Mouse (Mus musculus): ENCODE measurements around the gene Brd3os. TPM values are rescaled to one million over a fixed set of nuclear protein-coding genes. Genes with fewer than 3 reads are reported as not detected.

Brd3os gene
- total RNA-seq, 2 experiments from 2014 or later: 1.1 to 2.1 TPM

DNA sequence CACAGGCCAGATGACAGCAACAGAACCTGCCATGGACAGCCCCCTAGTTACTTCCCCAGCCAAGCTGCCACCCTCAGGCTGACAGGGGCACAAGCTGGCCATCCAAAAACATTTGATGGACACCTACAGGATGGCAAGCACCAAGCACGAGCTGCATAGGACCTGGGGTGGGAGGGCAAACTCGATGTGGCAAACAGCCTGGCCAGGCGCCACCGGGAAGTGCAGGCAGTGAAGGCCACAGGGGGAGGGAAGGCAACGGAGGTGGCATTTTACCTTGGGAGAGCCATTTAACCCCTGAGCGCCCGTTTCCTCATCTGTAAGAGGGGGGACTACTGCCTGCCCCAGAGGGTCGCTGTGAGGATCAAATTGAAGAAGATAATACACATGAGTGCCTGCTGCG lies 18.5 kb downstream of the Brd3os start:
- DNase-seq: no peak
- intact Hi-C loops (cut with DNase I): no loop called here

GRCm38 (mm10) chr2:27461881-27462660 lies 19.9 kb downstream of the Brd3os start:
- no peak for DNase-seq
- intact Hi-C loops (cut with DNase I): no loop called here

DNA sequence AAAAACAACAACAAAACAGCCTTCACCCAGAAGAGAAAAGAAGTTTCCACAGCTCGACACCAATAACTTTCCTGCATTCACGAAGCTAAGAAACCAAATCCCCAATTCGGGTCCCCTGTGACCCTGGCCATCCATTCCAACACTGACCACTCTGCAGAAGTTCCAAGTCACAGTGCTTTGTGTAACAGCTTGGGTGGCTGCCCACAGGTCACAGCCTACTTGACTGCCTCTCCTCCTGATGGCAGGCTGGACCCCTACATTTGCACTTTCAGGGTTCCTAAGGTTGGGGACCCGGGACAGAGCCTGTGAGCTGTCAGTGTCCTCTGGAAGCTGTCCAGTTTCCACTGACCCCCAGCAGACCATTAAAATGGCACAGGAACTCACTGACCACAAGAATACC lies 20.8 kb downstream of the Brd3os start:
- no peak for DNase-seq
- intact Hi-C loops (cut with DNase I): no loop called here

DNA sequence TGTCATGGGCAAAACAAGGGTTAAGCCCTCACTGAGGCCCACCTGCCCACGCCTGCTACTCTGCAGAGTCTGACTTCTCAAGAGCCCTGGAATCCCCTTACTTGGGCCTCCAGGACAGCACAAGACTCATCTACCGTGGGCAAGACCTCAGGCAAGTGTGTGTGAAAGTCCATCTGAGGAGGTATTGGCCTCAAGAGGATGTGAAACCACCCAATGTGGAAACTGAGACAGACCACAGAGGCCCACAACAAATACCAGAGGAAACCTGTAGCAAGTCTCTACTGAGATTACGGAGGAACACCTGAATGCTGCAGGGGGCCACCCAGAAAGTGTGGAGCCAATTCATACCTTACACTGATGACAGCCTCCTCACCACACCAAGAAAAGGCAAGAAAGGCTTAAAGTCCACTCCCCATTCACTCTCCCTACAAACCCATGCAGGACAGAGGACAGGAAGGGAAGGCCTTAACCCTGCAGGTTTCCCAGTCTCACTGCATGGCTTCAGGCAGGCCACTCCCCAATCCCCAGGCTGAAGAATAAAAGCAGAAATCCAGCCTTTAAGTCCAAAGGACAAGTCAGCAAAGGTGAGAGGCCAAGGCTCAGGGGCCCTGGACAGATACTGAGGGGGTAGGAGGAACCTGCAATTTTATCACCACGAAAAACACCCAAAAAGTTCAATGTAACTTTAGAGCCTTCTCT lies 27.3 kb downstream of the Brd3os start:
- intact Hi-C loops (cut with DNase I): no loop called here
- DNase-seq: no peak

DNA sequence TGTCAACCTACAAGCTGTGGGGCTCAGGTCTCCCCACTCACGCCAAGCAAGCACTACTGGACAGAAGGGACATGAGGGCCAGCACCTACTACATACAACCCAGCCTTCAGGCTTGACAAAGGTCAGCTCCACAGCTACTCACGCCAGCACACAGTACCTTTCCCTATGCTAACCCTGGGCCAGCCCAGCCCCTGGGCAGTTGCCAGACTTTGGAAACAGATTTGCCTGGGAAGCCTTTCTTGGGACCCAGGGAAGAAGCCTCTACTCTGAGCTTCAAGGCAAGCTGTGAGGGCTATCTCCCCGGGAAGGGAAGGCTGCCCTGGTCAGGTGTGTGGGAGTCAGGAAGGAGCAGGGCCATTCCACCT lies 27.8 kb downstream of the Brd3os start:
- intact Hi-C loops (cut with DNase I): no loop called here

DNA sequence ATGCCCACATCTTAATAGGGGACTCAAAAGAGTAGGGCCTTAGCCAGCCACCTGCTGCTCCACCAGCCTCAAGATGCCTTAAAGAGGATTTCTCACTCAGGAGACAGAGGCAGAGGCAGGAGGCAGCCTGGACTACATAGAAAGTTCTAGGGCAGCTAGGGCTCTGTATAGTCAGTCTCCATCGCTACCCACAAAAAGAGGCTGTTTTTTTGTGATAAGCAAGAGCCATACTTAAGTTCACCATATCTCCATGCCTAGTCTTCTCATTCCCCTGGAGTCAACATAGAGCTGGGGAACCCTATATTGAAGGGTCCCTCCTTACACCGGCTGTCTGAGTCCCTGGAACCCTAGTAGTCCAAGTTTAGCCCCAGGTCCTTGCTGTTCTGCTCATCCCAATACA lies 28.4 kb downstream of the Brd3os start:
- DNase-seq: no peak
- intact Hi-C loops (cut with DNase I): no loop called here

More for the DNA sequence above, 27.8 kb downstream of the Brd3os start:
- no peak for DNase-seq

DNA sequence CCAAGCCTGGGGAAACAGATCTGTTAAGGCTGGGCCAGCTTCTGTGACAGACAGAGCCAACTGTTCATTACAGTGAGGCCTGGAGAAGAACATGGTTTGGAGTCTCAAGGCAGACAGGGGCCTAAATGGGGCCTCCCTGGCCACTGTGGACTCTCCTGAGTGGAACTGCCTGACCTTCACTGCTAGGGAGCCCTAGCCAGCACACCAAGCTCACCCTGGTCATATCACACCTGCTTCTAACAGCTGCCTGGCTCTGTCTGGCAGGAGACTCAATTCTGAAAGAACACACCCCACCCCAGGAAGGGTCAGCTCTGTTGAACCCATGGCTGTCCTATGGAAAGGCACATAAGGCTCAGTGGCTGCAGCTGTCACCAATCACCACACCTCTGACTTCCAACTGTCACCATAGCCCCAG lies 29.1 kb downstream of the Brd3os start:
- intact Hi-C loops (cut with DNase I): no loop called here
- no peak for DNase-seq

DNA sequence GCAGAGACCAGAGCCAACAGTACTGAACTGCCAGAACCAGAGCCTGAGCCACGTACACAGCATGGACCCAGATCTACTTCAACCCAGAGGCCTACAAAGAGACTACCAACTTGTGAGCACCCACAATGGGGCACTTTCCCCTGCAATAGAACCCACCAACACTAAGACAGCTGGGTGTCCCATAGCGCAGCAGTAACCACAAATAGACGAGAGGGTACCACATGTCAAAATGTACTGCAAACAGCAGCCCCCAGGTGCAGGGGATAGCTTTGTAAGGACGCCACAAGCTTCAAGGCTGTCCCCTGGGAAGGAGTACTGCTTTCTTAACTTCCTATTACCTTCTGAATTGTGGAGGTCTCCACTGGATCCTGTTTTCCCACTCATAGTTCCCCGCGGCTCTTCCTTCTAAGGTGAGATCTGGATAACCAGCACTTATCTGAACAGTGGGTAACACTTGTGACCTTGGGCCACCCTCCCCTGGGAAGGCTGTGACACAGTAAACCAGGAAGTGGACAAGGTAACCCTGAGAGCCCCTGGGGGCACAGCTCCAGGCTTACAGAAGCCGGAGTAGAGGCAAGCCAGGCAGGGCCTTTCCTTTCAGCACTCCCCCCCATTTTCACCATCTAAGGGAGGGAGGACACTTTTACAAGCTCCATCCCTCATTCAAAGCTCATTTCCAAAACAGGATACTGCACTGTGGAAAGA lies 31.1 kb downstream of the Brd3os start:
- DNase-seq: no peak
- intact Hi-C loops (cut with DNase I): no loop called here

DNA sequence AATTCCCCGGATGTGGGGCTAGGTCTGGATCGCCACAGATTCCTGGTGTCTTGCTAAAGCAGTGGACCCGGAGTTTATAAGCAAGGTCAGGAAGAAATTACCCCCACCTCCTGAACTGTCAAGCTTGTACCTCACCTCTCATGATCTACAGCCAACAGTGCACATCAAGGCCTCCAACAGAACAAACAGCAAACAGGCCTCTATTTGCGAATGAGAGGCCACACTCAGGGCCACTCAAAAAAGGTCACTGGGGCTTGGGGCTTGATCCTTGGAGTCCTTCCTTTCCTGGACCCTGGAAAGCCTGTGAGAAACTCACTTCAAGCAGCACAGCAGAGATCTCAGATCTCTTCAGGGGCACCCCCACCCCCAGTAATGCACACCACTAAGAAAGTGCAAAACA lies 31.8 kb downstream of the Brd3os start:
- no peak for DNase-seq
- intact Hi-C loops (cut with DNase I): loop anchor here (2.0 kb wide), 1 partner anchor 41 kb away; the partner anchor contains the start of gene Wdr5

DNA sequence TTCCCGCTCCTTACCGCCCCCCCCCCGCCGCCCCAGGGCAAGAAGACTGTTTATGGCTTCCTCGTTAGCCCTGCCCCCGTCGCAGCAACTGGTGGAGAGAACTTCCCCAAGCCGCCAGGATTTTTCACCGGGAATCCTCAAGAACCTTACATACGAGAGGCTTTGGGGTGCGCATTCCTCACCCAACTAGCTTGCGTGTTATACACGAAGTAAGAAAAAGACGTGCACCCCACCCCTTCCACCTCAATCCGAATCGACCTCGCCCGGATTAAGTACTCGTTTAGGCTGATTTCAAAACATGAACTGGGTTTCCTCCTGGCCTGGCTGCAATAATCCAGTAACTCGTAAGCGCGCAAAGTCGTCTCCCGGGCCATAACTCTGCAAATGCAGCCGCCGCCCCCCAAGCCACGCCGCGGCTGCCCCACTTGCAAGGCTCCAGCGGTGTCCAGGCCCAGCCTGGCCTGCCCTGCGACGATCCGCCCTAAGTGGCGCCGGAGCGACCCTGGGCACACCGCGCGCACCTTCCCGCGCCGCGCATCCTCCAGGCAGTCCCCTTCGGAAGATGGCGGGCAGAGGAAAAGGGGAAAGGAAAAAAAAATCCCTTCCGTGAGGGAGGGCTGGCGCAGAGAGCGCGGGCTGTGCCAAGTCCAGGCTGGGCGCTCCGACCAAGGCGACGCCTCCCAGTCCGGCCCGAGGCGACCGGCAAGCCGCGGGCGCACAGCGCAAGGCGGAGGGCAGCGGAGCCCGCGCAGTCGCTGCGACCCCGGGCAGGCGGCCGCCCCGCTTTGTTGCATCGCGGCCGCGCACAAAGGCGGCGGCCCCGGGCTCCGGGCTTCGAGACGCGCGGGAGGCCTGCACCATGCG lies 32.7 kb downstream of the Brd3os start:
- DNase-seq: peak in 1 of 2 experiments; percentile 60
- intact Hi-C loops (cut with DNase I): loop anchor here (2.0 kb wide), 1 partner anchor 40 kb away; the partner anchor contains the start of gene Wdr5

DNA sequence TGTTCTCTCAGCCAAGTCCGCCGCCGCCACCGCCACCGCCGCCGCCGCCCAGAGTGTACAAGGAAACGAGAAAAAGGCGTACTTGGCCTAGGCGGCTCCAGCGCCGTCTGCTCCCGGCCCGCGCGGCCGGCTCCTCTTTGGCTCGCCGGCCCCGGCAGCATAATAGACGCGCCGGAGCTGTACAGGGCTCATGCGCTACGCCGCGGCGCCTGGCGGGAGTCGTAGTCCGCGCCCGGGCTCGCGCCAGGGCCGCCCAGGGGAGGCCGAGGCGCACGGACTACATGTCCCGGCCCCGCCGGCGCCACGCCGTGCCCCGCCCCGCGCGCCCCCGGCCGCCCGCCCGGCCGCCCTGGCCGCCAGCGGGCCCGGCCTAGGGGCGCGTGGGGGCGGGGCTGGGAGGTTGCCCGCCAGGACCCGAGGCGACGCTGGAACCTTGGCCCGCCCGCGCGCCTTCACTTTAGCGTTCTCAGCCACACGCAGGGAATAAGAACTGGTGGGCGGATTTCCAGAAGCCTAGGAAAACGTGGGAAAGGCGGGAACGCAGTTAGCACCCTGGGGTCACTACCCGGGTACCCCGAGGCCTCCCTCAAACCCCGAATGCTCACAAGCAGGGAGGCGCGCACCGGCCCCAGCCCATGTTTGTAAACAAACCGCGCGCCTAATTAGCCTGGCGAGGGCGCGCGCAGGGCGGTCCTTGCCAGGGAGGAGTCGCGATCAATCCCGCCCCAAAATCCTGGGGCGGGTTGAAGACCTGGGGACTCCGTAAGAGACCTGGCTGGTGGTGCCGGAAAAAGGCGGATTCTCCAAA lies 33.6 kb downstream of the Brd3os start:
- intact Hi-C loops (cut with DNase I): loop anchor here (2.0 kb wide), 2 partner anchors 29 to 39 kb away; partner anchors contain the start of gene Wdr5
- peak; percentile 89 to 90 for DNase-seq

DNA sequence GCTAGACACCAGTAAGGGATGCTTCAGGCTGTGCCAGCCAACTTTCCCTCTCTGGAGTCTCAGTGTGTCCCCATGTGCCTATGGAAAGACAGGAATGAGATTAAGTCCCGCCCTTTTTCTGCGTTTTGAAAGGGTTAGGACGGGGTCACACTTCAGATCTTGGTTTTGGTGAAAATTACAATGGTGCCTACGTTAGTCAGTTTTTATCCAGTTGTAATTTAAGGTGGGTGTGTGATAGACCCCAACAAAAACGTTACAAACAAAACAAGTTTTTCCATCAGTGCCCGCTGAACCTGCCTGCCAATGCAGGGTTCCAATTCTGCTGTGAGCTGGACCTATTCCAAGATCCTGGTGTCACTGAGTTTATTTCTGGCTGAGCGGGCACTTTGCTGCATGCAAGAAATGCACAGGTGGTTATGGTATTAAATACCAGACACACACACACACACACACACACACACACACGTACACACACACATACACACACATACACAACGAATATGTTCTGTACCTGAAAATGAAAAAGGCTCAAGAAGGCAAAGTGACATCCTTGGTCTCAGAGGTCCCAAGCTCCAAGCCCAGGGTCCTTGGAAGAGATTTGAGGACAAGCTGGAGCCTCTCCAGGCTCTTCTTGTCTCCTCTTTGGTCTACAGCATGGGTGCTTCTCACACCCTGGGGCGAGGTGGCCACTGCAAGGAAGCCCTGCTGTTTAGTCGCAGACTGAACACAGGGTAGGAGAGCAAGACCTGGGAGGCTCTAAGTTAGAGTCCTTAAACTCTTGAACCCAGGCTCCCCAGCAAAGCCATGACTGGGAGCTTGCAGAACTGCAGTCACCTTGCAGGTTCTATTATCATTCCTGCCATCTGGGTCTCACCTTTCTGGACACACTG lies 34.4 kb downstream of the Brd3os start:
- no peak for DNase-seq
- intact Hi-C loops (cut with DNase I): loop anchor here (2.0 kb wide), 1 partner anchor 28 kb away; no protein-coding TSS in a partner anchor

DNA sequence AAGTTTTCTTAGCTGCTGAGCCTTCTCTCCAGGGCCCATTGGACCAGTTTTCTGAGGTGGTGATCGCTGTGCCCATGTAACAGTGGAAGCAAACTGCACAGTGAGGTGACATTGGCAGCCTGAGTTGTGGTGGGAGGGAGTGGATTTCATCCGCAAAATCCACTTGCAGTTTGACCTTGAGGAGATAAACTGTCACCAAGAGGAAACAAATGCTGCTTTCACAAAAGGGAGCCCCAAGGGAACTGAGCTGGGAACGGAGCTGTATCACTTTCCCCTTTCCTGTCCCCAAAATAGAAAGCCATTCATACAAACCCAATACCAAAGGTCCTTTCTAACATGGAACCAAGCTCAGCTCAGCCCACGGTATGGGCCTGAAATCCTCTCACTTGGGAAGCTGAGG lies 37.7 kb downstream of the Brd3os start:
- DNase-seq: no peak
- intact Hi-C loops (cut with DNase I): no loop called here

DNA sequence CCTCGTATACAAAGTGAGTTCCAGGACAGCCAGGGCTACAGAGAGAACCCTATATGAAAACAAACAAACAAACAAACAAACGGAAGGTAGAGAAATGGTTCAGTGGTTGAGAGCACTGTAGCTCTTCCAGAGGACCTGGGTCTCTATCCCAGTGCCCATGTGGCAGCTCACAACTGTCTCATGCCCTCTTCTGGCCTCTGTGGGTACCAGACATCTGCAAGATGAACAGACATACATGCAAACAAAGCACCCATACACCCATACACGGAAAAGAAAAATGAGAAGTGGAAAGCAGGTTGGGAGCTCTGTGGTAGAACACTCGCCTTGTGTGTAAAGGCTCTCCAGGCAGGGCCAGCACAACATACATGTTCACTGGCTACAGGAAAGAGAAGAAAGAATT lies 38.2 kb downstream of the Brd3os start:
- intact Hi-C loops (cut with DNase I): no loop called here

DNA sequence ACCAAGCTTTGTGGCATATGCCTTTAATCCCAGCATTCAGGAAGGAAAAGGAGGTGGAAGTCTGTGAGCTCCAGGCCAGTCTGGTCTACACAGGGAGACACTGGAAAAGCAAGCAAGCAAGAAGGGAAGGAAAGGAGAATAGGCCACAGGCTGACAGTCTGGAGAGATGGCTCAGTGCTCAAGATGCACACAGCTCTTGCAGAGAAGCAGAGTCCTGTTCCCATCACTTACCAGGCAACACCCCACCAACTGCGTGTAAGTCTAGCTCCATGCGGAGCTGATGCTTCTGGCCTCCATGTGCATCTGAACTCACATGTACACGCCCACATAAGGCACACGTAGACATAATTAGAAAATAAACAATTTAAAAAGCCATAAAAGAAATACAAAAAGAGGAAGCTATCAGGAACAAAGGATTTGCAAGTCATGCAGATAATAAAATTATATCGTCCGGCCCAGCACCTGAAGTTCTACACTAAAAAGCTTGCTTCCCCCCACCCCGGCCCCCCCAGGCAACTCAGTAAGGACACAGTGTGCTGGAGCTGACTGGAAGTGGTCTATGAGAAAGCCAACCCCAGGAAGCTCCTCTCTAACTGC lies 40.2 kb downstream of the Brd3os start:
- intact Hi-C loops (cut with DNase I): no loop called here
- no peak for DNase-seq

More for the DNA sequence above, 38.2 kb downstream of the Brd3os start:
- DNase-seq: no peak

DNA sequence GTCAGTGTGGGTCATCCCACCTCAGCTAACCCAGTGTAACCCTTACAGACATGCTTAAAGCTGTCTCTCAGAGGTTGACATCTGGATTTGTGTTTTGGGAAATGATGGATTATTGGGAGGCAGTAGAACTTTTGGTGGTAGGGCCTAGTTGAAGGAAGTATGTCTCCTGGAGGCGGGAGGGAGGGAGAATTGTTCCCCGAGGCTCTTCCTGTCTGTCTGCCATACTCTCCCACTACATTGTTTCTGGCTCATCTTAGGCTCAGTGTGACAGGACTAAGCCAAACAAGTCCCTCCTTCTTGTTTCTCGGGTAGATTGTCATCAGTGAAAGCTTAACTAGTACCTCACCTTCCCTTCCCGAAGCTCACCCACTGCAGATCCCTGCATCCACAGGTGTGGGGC lies 44.6 kb downstream of the Brd3os start:
- no peak for DNase-seq
- intact Hi-C loops (cut with DNase I): no loop called here

GRCm38 (mm10) chr2:27487336-27488049 lies 45.4 kb downstream of the Brd3os start:
- intact Hi-C loops (cut with DNase I): no loop called here

More at GRCm38 (mm10) chr2:27487336-27488049, 45.4 kb downstream of the Brd3os start:
- DNase-seq: no peak
